Mouse (Mus musculus) layer of hippocampus, adult 2 months (tissue): ENCODE results near the gene Coro2b. TPM values are rescaled to one million over a fixed set of nuclear protein-coding genes. Genes with fewer than 3 reads are reported as not detected.

Experiments
- DNase-seq, 2 experiments: peaks; one replicate each; pipeline ENCODE4 v3.0.0; 2022; ENCODE audit warnings: low spot score in 2 of 2
- H3K27ac ChIP-seq: fragments of 200-600 bp; 2 replicates; pipeline ENCODE4 v1.8.1; 2022
- H3K4me3 ChIP-seq: fragments of 200-600 bp; 2 replicates; pipeline ENCODE4 v1.8.1; 2022; ENCODE audit warnings: mild to moderate bottlenecking
- CTCF ChIP-seq: fragments of 200-600 bp; conservative IDR thresholded peaks from 2 replicates; pipeline ENCODE4 v1.8.1; 2022; ENCODE audit warnings: antibody characterized with exemption, mild to moderate bottlenecking, moderate library complexity
- total RNA-seq, 2 experiments: library from RNA; stranded (reverse); gene quantifications; 2 replicates each; pipeline ENCODE4 v1.2.3; 2021

Gene Coro2b
- total RNA-seq, 2 experiments from 2014 or later, result 226 to 243 TPM

GRCm38 (mm10) chr9:62474206-62474605 is 62.6 kb downstream of the Coro2b start:
- TF ChIP-seq CTCF, result no peak
- DNase-seq, result no peak
- Histone ChIP-seq H3K4me3 (no peak overlapping the region), H3K27ac (peak overlapping the region; percentile 70)

- H3K27ac ChIP-seq, result peak overlapping the region; percentile 82
- H3K4me3 ChIP-seq, result no peak overlapping the region
- no peak for TF ChIP-seq CTCF
- DNase-seq, result no peak
Observed at GRCm38 (mm10) chr9:62471541-62472189, 65.2 kb downstream of the Coro2b start.

- DNase-seq, result no peak
- peak overlapping the region; percentile 82; the same call in 1 of the 2 replicates for H3K27ac ChIP-seq
- no peak for TF ChIP-seq CTCF
- no peak overlapping the region for H3K4me3 ChIP-seq
Observed at GRCm38 (mm10) chr9:62471041-62471440, 65.8 kb downstream of the Coro2b start.

GRCm38 (mm10) chr9:62470398-62470797 is 66.4 kb downstream of the Coro2b start:
- DNase-seq, result peak; percentile 73 to 87
- TF ChIP-seq CTCF, result peak; percentile 95
- Histone ChIP-seq H3K4me3 (no peak overlapping the region), H3K27ac (peak overlapping the region; percentile 82)

GRCm38 (mm10) chr9:62469696-62470095 is 67.1 kb downstream of the Coro2b start:
- H3K4me3 ChIP-seq, result no peak overlapping the region
- DNase-seq, result no peak
- no peak for TF ChIP-seq CTCF
- peak overlapping the region; percentile 82 for H3K27ac ChIP-seq

GRCm38 (mm10) chr9:62469143-62469542 is 67.7 kb downstream of the Coro2b start:
- Histone ChIP-seq H3K4me3 (no peak overlapping the region), H3K27ac (peak overlapping the region; percentile 82)
- peak in 1 of 2 experiments; percentile 52 for DNase-seq
- TF ChIP-seq CTCF, result no peak

- DNase-seq, result no peak
- H3K4me3 ChIP-seq, result no peak overlapping the region
- H3K27ac ChIP-seq, result peak overlapping the region; percentile 82
- TF ChIP-seq CTCF, result no peak
Observed at GRCm38 (mm10) chr9:62467413-62467784, 69.4 kb downstream of the Coro2b start.

GRCm38 (mm10) chr9:62466742-62467412 is 70.0 kb downstream of the Coro2b start:
- no peak for DNase-seq
- TF ChIP-seq CTCF, result no peak
- H3K4me3 ChIP-seq, result no peak overlapping the region
- peak overlapping the region; percentile 82 for H3K27ac ChIP-seq

- Histone ChIP-seq H3K4me3 (no peak overlapping the region), H3K27ac (peak overlapping the region; percentile 82)
- TF ChIP-seq CTCF, result no peak
- no peak for DNase-seq
Observed at GRCm38 (mm10) chr9:62466053-62466452, 70.8 kb downstream of the Coro2b start.

- no peak overlapping the region for H3K4me3 ChIP-seq
- DNase-seq, result no peak
- no peak for TF ChIP-seq CTCF
- peak overlapping the region; percentile 40; the same call in 1 of the 2 replicates for H3K27ac ChIP-seq
Observed at GRCm38 (mm10) chr9:62464727-62465126, 72.1 kb downstream of the Coro2b start.

- TF ChIP-seq CTCF, result no peak
- DNase-seq, result no peak
- Histone ChIP-seq H3K4me3 (no peak overlapping the region), H3K27ac (peak overlapping the region; percentile 40; the same call in 1 of the 2 replicates)
Observed at GRCm38 (mm10) chr9:62461766-62462165, 75.1 kb downstream of the Coro2b start.

GRCm38 (mm10) chr9:62461095-62461494 is 75.7 kb downstream of the Coro2b start:
- no peak for TF ChIP-seq CTCF
- peak in 1 of 2 experiments; percentile 8 for DNase-seq
- no peak overlapping the region for H3K4me3 ChIP-seq
- peak overlapping the region; percentile 40; the same call in 1 of the 2 replicates for H3K27ac ChIP-seq

GRCm38 (mm10) chr9:62460086-62460485 is 76.8 kb downstream of the Coro2b start:
- no peak for DNase-seq

More at GRCm38 (mm10) chr9:62460086-62460485, 76.8 kb downstream of the Coro2b start:
- H3K27ac ChIP-seq, result 0 out of 2 replicates have a peak overlapping the region, but pooled peaks have one; percentile 6
- H3K4me3 ChIP-seq, result no peak overlapping the region
- no peak for TF ChIP-seq CTCF
